Mouse (Mus musculus) ZHBTc4 (cell line): ENCODE results near the gene Spen.

Source experiments
- DNase-seq: peaks from one replicate; pipeline ENCODE4 v3.0.0-alpha.2; 2011; ENCODE audit warnings: low read depth, low spot score

The Spen gene

GRCm38 (mm10) chr4:141421423-141421822, 117.0 kb downstream of the Spen start:
- no peak for DNase-seq

GRCm38 (mm10) chr4:141420886-141421285, 117.5 kb downstream of the Spen start:
- DNase-seq = no peak

GRCm38 (mm10) chr4:141420192-141420829, 118.1 kb downstream of the Spen start, which contains the start of gene Hspb7:
Gene Hspb7, plus strand, starts transcription at chr4:141420779.
- no peak for DNase-seq

GRCm38 (mm10) chr4:141419398-141420191, 118.8 kb downstream of the Spen start:
- peak; percentile 81 for DNase-seq
